Mouse (Mus musculus) spleen, adult 2 months (tissue): ENCODE measurements around the gene Adamts4. TPM values are rescaled to one million over a fixed set of nuclear protein-coding genes. Genes with fewer than 3 reads are reported as not detected.
"Not testable (repeated sequence)": the region's sequence is repeated elsewhere in the genome, so short reads cannot be mapped to it uniquely, and the experiment has no call there.

Experiments used
- DNase-seq, 2 experiments: peaks; one replicate each; pipeline versions ENCODE4 v3.0.0 to v3.0.0-alpha.2; 2012 to 2021; ENCODE audit warnings: low spot score in 2 of 2, low read depth in 1 of 2
- H3K27ac ChIP-seq: fragments of 200-500 bp; 2 replicates; pipeline ENCODE4 v1.5.1; 2012; ENCODE audit warnings: low read length, inconsistent platforms; ENCODE audit not compliant: insufficient read depth
- H3K27me3 ChIP-seq: fragments of 200-500 bp; 2 replicates; pipeline ENCODE4 v1.6.1; 2012; ENCODE audit warnings: mild to moderate bottlenecking, moderate library complexity, low read length, inconsistent platforms; ENCODE audit not compliant: control insufficient read depth, insufficient read depth
- H3K36me3 ChIP-seq: fragments of 200-500 bp; 2 replicates; pipeline ENCODE4 v1.6.1; 2012; ENCODE audit warnings: mild to moderate bottlenecking, low read length, inconsistent platforms; ENCODE audit not compliant: control insufficient read depth, insufficient read depth
- H3K4me1 ChIP-seq: fragments of 200-500 bp; 2 replicates; pipeline ENCODE4 v1.6.1; 2011; ENCODE audit warnings: inconsistent platforms; ENCODE audit not compliant: control insufficient read depth, insufficient read depth, insufficient read length
- H3K4me3 ChIP-seq: fragments of 200-500 bp; 2 replicates; pipeline ENCODE4 v1.5.1; 2011; ENCODE audit warnings: mild to moderate bottlenecking, inconsistent platforms; ENCODE audit not compliant: insufficient read depth, insufficient read length; ENCODE audit errors: extremely low read depth
- CTCF ChIP-seq: fragments of 200-500 bp; IDR thresholded peaks from 2 replicates; pipeline ENCODE4 v1.5.1; 2011; ENCODE audit warnings: mild to moderate bottlenecking, inconsistent platforms; ENCODE audit not compliant: insufficient read depth, insufficient read length, insufficient replicate concordance; ENCODE audit errors: extremely low read depth
- POLR2A ChIP-seq: fragments of 200-500 bp; IDR thresholded peaks from 2 replicates; pipeline ENCODE4 v1.6.1; 2011; ENCODE audit warnings: low read depth, low read length, inconsistent platforms
- WGBS: fragments of 180-500 bp; shearing (Covaris S2); methylation state at CpG from one replicate; pipeline ENCODE4 v1.1.7; 2018; 5-methylcytosine and 5-hydroxymethylcytosine counted together
- polyA plus RNA-seq: library from polyadenylated mRNA; depleted of rRNA; stranded (reverse); fragments of >200 nt; gene quantifications from 2 replicates; pipeline ENCODE4 v1.2.3, GENCODE M21; 2012; rRNA removed

Gene Adamts4
- polyA plus RNA-seq, 1 experiment = 0.64 TPM

- TF ChIP-seq POLR2A (no peak), CTCF (no peak)
- Histone ChIP-seq H3K4me3 (peak overlapping the region; percentile 97), H3K27me3 (no peaks in the 10 kb centered on the region), H3K4me1 (peaks cover 3% of the 10 kb centered on the region; the same call in 1 of the 2 replicates), H3K36me3 (no peaks in the 10 kb centered on the region), H3K27ac (peak overlapping the region; percentile 95)
- WGBS = 13% methylated on average over 3 of the region's 3 CpGs
- DNase-seq = no peak
These were observed 44.8 kb downstream of the Adamts4 start for GRCm38 (mm10) chr1:171295063-171295402.

DNA sequence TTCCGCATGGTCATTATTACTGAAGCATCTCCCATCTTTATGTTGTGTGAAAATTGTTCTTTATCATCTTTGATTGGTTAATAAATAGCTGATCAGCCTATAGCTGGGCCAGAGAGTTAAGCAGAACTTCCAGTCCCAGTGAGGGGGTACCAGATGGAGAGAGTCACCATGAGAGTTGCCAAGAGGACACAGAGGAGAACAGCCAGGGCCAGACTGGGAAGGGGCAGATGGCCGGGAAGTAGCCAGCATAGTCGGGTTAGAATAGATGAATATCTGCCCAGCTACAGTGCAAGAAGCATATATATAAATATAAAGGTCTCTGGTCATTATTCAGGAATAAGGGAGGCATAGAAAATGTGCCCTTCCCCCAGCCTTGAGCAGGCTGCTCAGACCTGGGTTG is 48.0 kb downstream of the Adamts4 start:
- no peak for DNase-seq
- Histone ChIP-seq H3K4me3 (no peak overlapping the region), H3K27me3 (no peaks in the 10 kb centered on the region), H3K4me1 (peaks cover 3% of the 10 kb centered on the region; the same call in 1 of the 2 replicates), H3K27ac (no peak overlapping the region), H3K36me3 (no peaks in the 10 kb centered on the region)
- TF ChIP-seq CTCF (no peak), POLR2A (no peak)
- WGBS = 75% methylated on average over 3 of the region's 3 CpGs

GRCm38 (mm10) chr1:171306157-171306556 is 55.9 kb downstream of the Adamts4 start:
- not testable (repeated sequence) for H3K27ac ChIP-seq, H3K4me3 ChIP-seq, H3K27me3 ChIP-seq, H3K4me1 ChIP-seq, DNase-seq, H3K36me3 ChIP-seq
- 72% methylated on average over 5 of the region's 5 CpGs for WGBS

DNA sequence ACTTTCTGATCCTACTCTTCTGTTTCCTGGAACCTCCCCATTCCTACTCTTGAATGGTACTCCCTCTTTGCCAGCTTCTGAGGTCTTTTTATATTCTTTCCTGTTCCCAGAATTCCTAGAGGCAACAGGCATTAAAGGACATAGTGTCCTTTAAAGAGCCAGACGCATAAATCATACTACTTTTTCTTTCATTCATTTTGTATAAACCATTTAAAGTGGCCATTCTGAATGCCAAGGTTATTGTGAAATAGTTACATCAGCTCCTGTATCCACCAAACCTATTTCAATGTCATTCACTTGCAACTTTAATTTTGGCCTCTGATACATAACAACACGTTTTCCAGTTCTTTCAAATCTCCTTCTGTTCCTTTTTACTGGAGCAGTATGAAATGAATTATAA is 59.1 kb downstream of the Adamts4 start:
- WGBS = 72% methylated on average over 2 of the region's 2 CpGs
- TF ChIP-seq CTCF = no peak
- no peak for TF ChIP-seq POLR2A
- no peak for DNase-seq
- no peaks in the 10 kb centered on the region for H3K4me1 ChIP-seq
- H3K4me3 ChIP-seq = no peak overlapping the region
- no peaks in the 10 kb centered on the region for H3K27me3 ChIP-seq
- no peak overlapping the region for H3K27ac ChIP-seq
- H3K36me3 ChIP-seq = no peaks in the 10 kb centered on the region

Other genes starting within 250 kb of the Adamts4 start
- gene Fcgr4, start 231.5 kb upstream of the Adamts4 start, polyA plus RNA-seq = 7.6 and 11.4 TPM in 2 replicates
- 20.6 and 24.5 TPM in 2 replicates for gene Fcgr3, start 185.5 kb upstream of the Adamts4 start, polyA plus RNA-seq
- 2.4 and 3.4 TPM in 2 replicates for gene Cfap126, start 136.5 kb upstream of the Adamts4 start, polyA plus RNA-seq
- gene Sdhc, start 99.8 kb upstream of the Adamts4 start, polyA plus RNA-seq = 65.7 and 67.8 TPM in 2 replicates
- gene Mpz, start 99.7 kb upstream of the Adamts4 start, polyA plus RNA-seq = 0.47 and 1.1 TPM in 2 replicates
- 3.8 and 4.4 TPM in 2 replicates for gene Pcp4l1, start 54.2 kb upstream of the Adamts4 start, polyA plus RNA-seq
- gene Nr1i3, start 36.5 kb upstream of the Adamts4 start, polyA plus RNA-seq = not detected in 2 replicates
- gene Tomm40l, start 27.9 kb upstream of the Adamts4 start, polyA plus RNA-seq = 17.5 and 20.3 TPM in 2 replicates
- 1.2 and 1.8 TPM in 2 replicates for gene Apoa2, start 25.4 kb upstream of the Adamts4 start, polyA plus RNA-seq
- 237 and 307 TPM in 2 replicates for gene Fcer1g, start 16.1 kb upstream of the Adamts4 start, polyA plus RNA-seq
- 52.4 and 59.6 TPM in 2 replicates for gene Ndufs2, start 967 bp downstream of the Adamts4 start, polyA plus RNA-seq
- 59.5 and 67.8 TPM in 2 replicates for gene B4galt3, start 19.9 kb downstream of the Adamts4 start, polyA plus RNA-seq
- gene Ppox, start 30.8 kb downstream of the Adamts4 start, polyA plus RNA-seq = 64.6 and 66.0 TPM in 2 replicates
- 40.9 and 46.4 TPM in 2 replicates for gene Usp21, start 37.6 kb downstream of the Adamts4 start, polyA plus RNA-seq
- 9.8 and 11.1 TPM in 2 replicates for gene Ufc1, start 44.6 kb downstream of the Adamts4 start, polyA plus RNA-seq
- gene Dedd, start 78.7 kb downstream of the Adamts4 start, polyA plus RNA-seq = 25.7 and 29.3 TPM in 2 replicates
- gene Nit1, start 95.2 kb downstream of the Adamts4 start, polyA plus RNA-seq = 22.6 and 25.9 TPM in 2 replicates
- 8.5 TPM in 2 replicates for gene Pfdn2, start 95.2 kb downstream of the Adamts4 start, polyA plus RNA-seq
- gene Klhdc9, start 110.4 kb downstream of the Adamts4 start, polyA plus RNA-seq = 0.20 and 0.62 TPM in 2 replicates
- 1.4 and 2.0 TPM in 2 replicates for gene Nectin4, start 119.7 kb downstream of the Adamts4 start, polyA plus RNA-seq
- 79.5 and 88.3 TPM in 2 replicates for gene Arhgap30, start 138.5 kb downstream of the Adamts4 start, polyA plus RNA-seq
- 130 and 132 TPM in 2 replicates for gene Usf1, start 160.9 kb downstream of the Adamts4 start, polyA plus RNA-seq
- 3.1 and 4.1 TPM in 2 replicates for gene Tstd1, start 168.5 kb downstream of the Adamts4 start, polyA plus RNA-seq
- 8.8 and 9.6 TPM in 2 replicates for gene F11r, start 187.1 kb downstream of the Adamts4 start, polyA plus RNA-seq